Mouse (Mus musculus) neural tube, embryonic 12.5 days (tissue): ENCODE data around the gene Rps27l. TPM values are rescaled to one million over a fixed set of nuclear protein-coding genes. Genes with fewer than 3 reads are reported as not detected.
"Not testable (repeated sequence)": the region's sequence is repeated elsewhere in the genome, so short reads cannot be mapped to it uniquely, and the experiment has no call there.

Experiments
- ATAC-seq: fragments of 200-750 bp; cut with Nextera tagmentation; 2 replicates; pipeline ENCODE4 v1.8.0; 2017; ENCODE audit warnings: low read depth, mild to moderate bottlenecking, moderate TSS enrichment, moderate library complexity; ENCODE audit not compliant: low FRiP score
- H3K27ac ChIP-seq: fragments of 300-500 bp; sonication (generic); 2 replicates; pipeline ENCODE4 v1.5.1; 2016
- H3K27me3 ChIP-seq: fragments of 300-500 bp; sonication (generic); replicated peaks from 2 replicates; pipeline ENCODE4 v1.6.1; 2016; ENCODE audit warnings: mild to moderate bottlenecking
- H3K36me3 ChIP-seq: fragments of 300-500 bp; sonication (generic); 2 replicates; pipeline ENCODE4 v1.6.1; 2016; ENCODE audit warnings: mild to moderate bottlenecking
- H3K4me1 ChIP-seq: fragments of 300-500 bp; sonication (generic); 2 replicates; pipeline ENCODE4 v1.6.1; 2016
- H3K4me2 ChIP-seq: fragments of 300-500 bp; sonication (generic); replicated peaks from 2 replicates; pipeline ENCODE4 v1.6.1; 2016; ENCODE audit warnings: mild to moderate bottlenecking
- H3K4me3 ChIP-seq: fragments of 300-500 bp; sonication (generic); 2 replicates; pipeline ENCODE4 v1.5.1; 2016
- H3K9ac ChIP-seq: fragments of 300-500 bp; sonication (generic); 2 replicates; pipeline ENCODE4 v1.6.1; 2016; ENCODE audit warnings: mild to moderate bottlenecking
- H3K9me3 ChIP-seq: fragments of 300-500 bp; sonication (generic); 2 replicates; pipeline ENCODE4 v1.6.1; 2016; ENCODE audit warnings: mild to moderate bottlenecking
- WGBS: fragments of 180-500 bp; shearing (Covaris S2); methylation state at CpG from one replicate; pipeline ENCODE4 v1.1.7; 2016; 5-methylcytosine and 5-hydroxymethylcytosine counted together
- polyA plus RNA-seq: library from polyadenylated mRNA; unstranded; fragments of >200 nt; fragmentation: Nextera tagmentation; extraction: Ambion mirVana; gene quantifications from 2 replicates; pipeline ENCODE4 v1.2.1, GENCODE M21; 2016

Rps27l gene
- 462 and 496 TPM in 2 replicates for polyA plus RNA-seq

GRCm38 (mm10) chr9:66945647-66946641 lies at the start of gene Rps27l:
TSS of gene Rps27l (plus strand) at chr9:66946086.
- Histone ChIP-seq H3K9ac (peak within 1 kb of the TSS; percentile 80), H3K4me1 (peaks cover 6% of the 10 kb centered on the region; the same call in 1 of the 2 replicates), H3K27ac (peak within 1 kb of the TSS; percentile 87), H3K36me3 (peaks cover 9% of the 10 kb centered on the region; the same call in 1 of the 2 replicates), H3K27me3 (no peaks in the 10 kb centered on the region), H3K4me3 (peak within 1 kb of the TSS; percentile 76), H3K4me2 (peak within 1 kb of the TSS; percentile 89), H3K9me3 (no peaks in the 10 kb centered on the region)
- under 1% methylated on average over 77 of the region's 77 CpGs for WGBS
- ATAC-seq: peak; percentile 97

- no peaks in the 10 kb centered on the region for H3K27me3 ChIP-seq
- H3K4me1 ChIP-seq: no peaks in the 10 kb centered on the region
- no peaks in the 10 kb centered on the region for H3K9me3 ChIP-seq
- no peak for ATAC-seq
- 51% methylated on average over 6 of the region's 6 CpGs for WGBS
- no peak overlapping the region for H3K4me2 ChIP-seq
- H3K9ac ChIP-seq: no peak overlapping the region
- H3K36me3 ChIP-seq: no peaks in the 10 kb centered on the region
- H3K27ac ChIP-seq: no peak overlapping the region
- H3K4me3 ChIP-seq: no peak overlapping the region
Measured at GRCm38 (mm10) chr9:66896951-66897350, 48.9 kb upstream of the Rps27l start.

GRCm38 (mm10) chr9:66897851-66898250 lies 48.0 kb upstream of the Rps27l start:
- H3K27me3 ChIP-seq: no peaks in the 10 kb centered on the region
- H3K9ac ChIP-seq: no peak overlapping the region
- 72% methylated on average over 6 of the region's 6 CpGs for WGBS
- no peak for ATAC-seq
- no peaks in the 10 kb centered on the region for H3K36me3 ChIP-seq
- H3K27ac ChIP-seq: no peak overlapping the region
- no peaks in the 10 kb centered on the region for H3K4me1 ChIP-seq
- no peak overlapping the region for H3K4me2 ChIP-seq
- H3K4me3 ChIP-seq: no peak overlapping the region
- no peaks in the 10 kb centered on the region for H3K9me3 ChIP-seq

GRCm38 (mm10) chr9:66899072-66899471 lies 46.8 kb upstream of the Rps27l start:
- no peak overlapping the region for H3K9ac ChIP-seq
- no peaks in the 10 kb centered on the region for H3K4me1 ChIP-seq
- no peak overlapping the region for H3K4me3 ChIP-seq
- H3K27ac ChIP-seq: no peak overlapping the region
- H3K36me3 ChIP-seq: no peaks in the 10 kb centered on the region
- no peaks in the 10 kb centered on the region for H3K27me3 ChIP-seq
- WGBS: 90% methylated on average over 2 of the region's 2 CpGs
- H3K4me2 ChIP-seq: no peak overlapping the region
- no peak for ATAC-seq
- no peaks in the 10 kb centered on the region for H3K9me3 ChIP-seq

GRCm38 (mm10) chr9:66899526-66899925 lies 46.4 kb upstream of the Rps27l start:
- no peak overlapping the region for H3K4me2 ChIP-seq
- H3K27ac ChIP-seq: no peak overlapping the region
- no peak for ATAC-seq
- no peak overlapping the region for H3K4me3 ChIP-seq
- H3K27me3 ChIP-seq: no peaks in the 10 kb centered on the region
- WGBS: 86% methylated on average over 4 of the region's 4 CpGs
- H3K9ac ChIP-seq: no peak overlapping the region
- no peaks in the 10 kb centered on the region for H3K4me1 ChIP-seq
- no peaks in the 10 kb centered on the region for H3K36me3 ChIP-seq
- no peaks in the 10 kb centered on the region for H3K9me3 ChIP-seq

- H3K27ac ChIP-seq: no peak overlapping the region
Measured at GRCm38 (mm10) chr9:66905990-66906389, 39.9 kb upstream of the Rps27l start.

GRCm38 (mm10) chr9:66907126-66907525 lies 38.8 kb upstream of the Rps27l start:
- no peak overlapping the region for H3K9ac ChIP-seq
- H3K4me3 ChIP-seq: no peak overlapping the region
- no peaks in the 10 kb centered on the region for H3K27me3 ChIP-seq
- peaks cover 4% of the 10 kb centered on the region; the same call in 1 of the 2 replicates for H3K4me1 ChIP-seq
- H3K27ac ChIP-seq: no peak overlapping the region
- H3K36me3 ChIP-seq: no peaks in the 10 kb centered on the region
- ATAC-seq: no peak
- H3K9me3 ChIP-seq: no peaks in the 10 kb centered on the region
- 93% methylated on average over 8 of the region's 8 CpGs for WGBS
- no peak overlapping the region for H3K4me2 ChIP-seq

More at GRCm38 (mm10) chr9:66905990-66906389, 39.9 kb upstream of the Rps27l start:
- no peaks in the 10 kb centered on the region for H3K27me3 ChIP-seq
- no peak for ATAC-seq
- WGBS: 82% methylated on average over 9 of the region's 9 CpGs
- peaks cover 4% of the 10 kb centered on the region; the same call in 1 of the 2 replicates for H3K4me1 ChIP-seq
- H3K4me2 ChIP-seq: no peak overlapping the region
- H3K9ac ChIP-seq: no peak overlapping the region
- no peaks in the 10 kb centered on the region for H3K9me3 ChIP-seq
- no peak overlapping the region for H3K4me3 ChIP-seq
- H3K36me3 ChIP-seq: no peaks in the 10 kb centered on the region

GRCm38 (mm10) chr9:66907746-66908397 lies 38.0 kb upstream of the Rps27l start:
- H3K27me3 ChIP-seq: no peaks in the 10 kb centered on the region
- H3K9me3 ChIP-seq: no peaks in the 10 kb centered on the region
- 89% methylated on average over 5 of the region's 5 CpGs for WGBS
- H3K36me3 ChIP-seq: no peaks in the 10 kb centered on the region
- H3K4me1 ChIP-seq: peaks cover 8% of the 10 kb centered on the region; the same call in 1 of the 2 replicates
- H3K9ac ChIP-seq: no peak overlapping the region
- no peak for ATAC-seq
- H3K27ac ChIP-seq: no peak overlapping the region
- H3K4me2 ChIP-seq: no peak overlapping the region
- no peak overlapping the region for H3K4me3 ChIP-seq

- ATAC-seq: no peak
- Histone ChIP-seq H3K4me2 (no peak overlapping the region), H3K9me3 (no peaks in the 10 kb centered on the region), H3K36me3 (no peaks in the 10 kb centered on the region), H3K9ac (no peak overlapping the region), H3K4me1 (peaks cover 8% of the 10 kb centered on the region; the same call in 1 of the 2 replicates), H3K4me3 (no peak overlapping the region), H3K27ac (no peak overlapping the region), H3K27me3 (no peaks in the 10 kb centered on the region)
- WGBS: 86% methylated on average over 7 of the region's 7 CpGs
Measured at GRCm38 (mm10) chr9:66909922-66910321, 36.0 kb upstream of the Rps27l start.

GRCm38 (mm10) chr9:66910677-66911076 lies 35.2 kb upstream of the Rps27l start:
- no peaks in the 10 kb centered on the region for H3K36me3 ChIP-seq
- H3K4me2 ChIP-seq: no peak overlapping the region
- WGBS: 88% methylated on average over 5 of the region's 5 CpGs
- H3K4me1 ChIP-seq: peaks cover 8% of the 10 kb centered on the region; the same call in 1 of the 2 replicates
- ATAC-seq: no peak
- no peak overlapping the region for H3K4me3 ChIP-seq
- no peak overlapping the region for H3K27ac ChIP-seq
- H3K9me3 ChIP-seq: no peaks in the 10 kb centered on the region
- no peak overlapping the region for H3K9ac ChIP-seq
- no peaks in the 10 kb centered on the region for H3K27me3 ChIP-seq

- Histone ChIP-seq H3K36me3 (no peaks in the 10 kb centered on the region), H3K27me3 (no peaks in the 10 kb centered on the region), H3K27ac (no peak overlapping the region), H3K9me3 (no peaks in the 10 kb centered on the region), H3K9ac (no peak overlapping the region), H3K4me3 (no peak overlapping the region), H3K4me2 (no peak overlapping the region), H3K4me1 (peaks cover 5% of the 10 kb centered on the region; the same call in 1 of the 2 replicates)
- ATAC-seq: no peak
Measured at GRCm38 (mm10) chr9:66912304-66912703, 33.6 kb upstream of the Rps27l start.

- not testable (repeated sequence) for H3K27ac ChIP-seq, H3K36me3 ChIP-seq, H3K4me2 ChIP-seq, H3K4me1 ChIP-seq, H3K4me3 ChIP-seq, H3K27me3 ChIP-seq, ATAC-seq, H3K9me3 ChIP-seq, H3K9ac ChIP-seq
- WGBS: 95% methylated on average over 5 of the region's 5 CpGs
Measured at GRCm38 (mm10) chr9:66913254-66913934, 32.5 kb upstream of the Rps27l start.
